Mouse (Mus musculus): ENCODE data around the gene Fam178b.

- TF ChIP-seq POLR2A (IDR thresholded peaks at IDR 0.05; ENCODE audit: borderline replicate concordance, extremely low read depth, low read depth, low read length) (no peak), CTCF (IDR thresholded peaks at IDR 0.05; ENCODE audit: insufficient read depth, low read length) (no peak)
Observed at GRCm38 (mm10) chr1:36525774-36526173, 157.2 kb downstream of the Fam178b start.
